In the genomic region with DNA sequence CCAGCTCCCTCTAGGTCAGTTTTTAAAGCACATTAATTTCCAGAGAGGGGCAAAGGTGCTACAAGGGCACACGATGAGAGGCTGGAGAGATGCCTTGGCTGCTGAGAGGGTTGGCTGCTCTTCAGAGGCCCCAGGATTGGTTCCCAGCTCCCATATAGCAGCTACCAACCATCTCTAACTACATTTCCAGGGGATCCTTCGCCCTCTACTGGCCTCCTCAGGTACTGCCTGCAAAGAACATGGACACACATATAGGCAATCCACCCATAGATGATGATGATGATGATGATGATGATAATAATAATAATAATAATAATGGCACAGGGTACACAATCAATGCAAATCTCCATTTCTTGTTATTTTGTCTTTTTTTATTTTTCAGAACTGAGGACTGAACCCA, we compare ENCODE assay signal across 22 mouse cellular contexts. TPM values are rescaled to one million over a fixed set of nuclear protein-coding genes. Genes with fewer than 3 reads are reported as not detected.
DNase-seq lines count a peak whose midpoint lies in the region; ATAC-seq and TF ChIP-seq lines count a peak whose summit lies in the region.
"Had no signal": no experiment of that assay in that cellular context is flagged by ENCODE, and none has a peak within 500 bp of the region (broad histone marks: within the 10 kb centered on the region; RNA-seq: fewer than 3 reads in every experiment).

No protein-coding gene starts in this region.

- H3K27me3 ChIP-seq in hindbrain, postnatal 0 days (ENCODE audit: insufficient read depth, low read length) = no peaks in the 10 kb centered on the region
- no peaks in the 10 kb centered on the region for H3K27me3 ChIP-seq in hindbrain, embryonic 14.5 days (ENCODE audit: control insufficient read depth, insufficient read depth, low read length)
- no peaks in the 10 kb centered on the region for H3K27me3 ChIP-seq in lung, postnatal 0 days (replicated peaks; ENCODE audit: insufficient read depth, low read length)
- H3K27me3 ChIP-seq: limb, embryonic 13.5 days had no signal

- 60% methylated on average over 2 of the region's 2 CpGs for WGBS in hindbrain, postnatal 0 days
- 68% methylated on average over 2 of the region's 2 CpGs for WGBS in hindbrain, embryonic 14.5 days
- WGBS in lung, postnatal 0 days = 65% methylated on average over 2 of the region's 2 CpGs

- ATAC-seq in hindbrain, postnatal 0 days = no peak
- no peak for ATAC-seq in hindbrain, embryonic 14.5 days (ENCODE audit: low FRiP score)
- ATAC-seq in lung, postnatal 0 days = no peak
- ATAC-seq in erythroblast, adult 5-6 weeks (replicated peaks; ENCODE audit: low FRiP score, poor library complexity, severe bottlenecking) = 0 out of 2 replicates have a peak, but pooled peaks have one; percentile 50
- ATAC-seq: inflammation-experienced regulatory T-cells, adult 6 months had no signal

- 0 out of 2 replicates have a peak, but pooled peaks have one; percentile 20 for TF ChIP-seq CTCF in hindbrain, postnatal 0 days (IDR thresholded peaks at IDR 0.05; ENCODE audit: low read depth)
- peak; percentile 39 for TF ChIP-seq CTCF in lung, postnatal 0 days (IDR thresholded peaks at IDR 0.05)

- no peak overlapping the region for H3K27ac ChIP-seq in hindbrain, postnatal 0 days
- H3K27ac ChIP-seq in hindbrain, embryonic 14.5 days = no peak overlapping the region
- no peak overlapping the region for H3K27ac ChIP-seq in lung, postnatal 0 days (ENCODE audit: low read length)
- H3K27ac ChIP-seq: limb, embryonic 13.5 days had no signal

- H3K36me3 ChIP-seq in hindbrain, postnatal 0 days (ENCODE audit: insufficient read depth, low read length) = no peaks in the 10 kb centered on the region
- no peaks in the 10 kb centered on the region for H3K36me3 ChIP-seq in hindbrain, embryonic 14.5 days (replicated peaks; ENCODE audit: control insufficient read depth, insufficient read depth)
- H3K36me3 ChIP-seq in lung, postnatal 0 days (ENCODE audit: insufficient read depth, low read length) = no peaks in the 10 kb centered on the region

- no peak overlapping the region for H3K9ac ChIP-seq in hindbrain, postnatal 0 days (replicated peaks; ENCODE audit: low read length)
- H3K9ac ChIP-seq in hindbrain, embryonic 14.5 days = no peak overlapping the region
- no peak overlapping the region for H3K9ac ChIP-seq in lung, postnatal 0 days (replicated peaks; ENCODE audit: low read depth)
- H3K9ac ChIP-seq: limb, embryonic 13.5 days had no signal

- no peak overlapping the region for H3K4me3 ChIP-seq in hindbrain, postnatal 0 days (ENCODE audit: low read length)
- no peak overlapping the region for H3K4me3 ChIP-seq in hindbrain, embryonic 14.5 days (replicated peaks; ENCODE audit: low read length)
- H3K4me3 ChIP-seq in lung, postnatal 0 days (ENCODE audit: low read depth, low read length) = no peak overlapping the region
- H3K4me3 ChIP-seq: limb, embryonic 13.5 days had no signal

- H3K4me2 ChIP-seq in hindbrain, postnatal 0 days (ENCODE audit: low read depth, low read length) = no peak overlapping the region
- H3K4me2 ChIP-seq in hindbrain, embryonic 14.5 days (replicated peaks) = no peak overlapping the region
- H3K4me2 ChIP-seq in lung, postnatal 0 days (replicated peaks; ENCODE audit: low read depth, low read length) = no peak overlapping the region
- H3K4me2 ChIP-seq: limb, embryonic 13.5 days had no signal

- DNase-seq in hindbrain, postnatal 0 days (ENCODE audit: low spot score) = no peak
- DNase-seq in hindbrain, embryonic 14.5 days (ENCODE audit: low spot score) = no peak
- no peak for DNase-seq in lung, postnatal 0 days (ENCODE audit: low spot score)
- no peak for DNase-seq in lung, postnatal 25 days (ENCODE audit: low spot score)
- DNase-seq in ES-CJ7 (ENCODE audit: low read depth, low spot score) = peak; percentile 42
- DNase-seq in heart, adult 8-10 months (ENCODE audit: low spot score) = no peak
- no peak for DNase-seq in cerebellum, postnatal 14 days
- DNase-seq: adrenal gland, adult 8-10 months; cerebellum, adult 11 months; cerebellum, postnatal 10 days; heart, adult 11 months; kidney, adult 9 months; kidney, postnatal 4 days; lung, postnatal 36 days; right cerebral cortex, adult 18-20 months; thymus, postnatal 25 days had no signal

- no peaks in the 10 kb centered on the region for H3K9me3 ChIP-seq in hindbrain, postnatal 0 days (ENCODE audit: low read length)
- no peaks in the 10 kb centered on the region for H3K9me3 ChIP-seq in hindbrain, embryonic 14.5 days (ENCODE audit: control insufficient read depth, low read length)
- H3K9me3 ChIP-seq in lung, postnatal 0 days (ENCODE audit: low read length) = no peaks in the 10 kb centered on the region

- TF ChIP-seq EP300 in lung, postnatal 0 days (IDR thresholded peaks at IDR 0.05) = no peak

- peaks cover 10% of the 10 kb centered on the region for H3K4me1 ChIP-seq in hindbrain, postnatal 0 days (ENCODE audit: insufficient read depth, low read length)
- H3K4me1 ChIP-seq in hindbrain, embryonic 14.5 days (replicated peaks; ENCODE audit: control insufficient read depth, insufficient read depth, low read length) = peaks cover 6% of the 10 kb centered on the region; the same call in 1 of the 2 replicates
- peaks cover 7% of the 10 kb centered on the region; the same call in 1 of the 2 replicates for H3K4me1 ChIP-seq in lung, postnatal 0 days (ENCODE audit: insufficient read depth, low read depth, low read length)

RNA-seq across cellular contexts. Expression of a gene that starts 15.3 kb away (rescaled TPM):
- total RNA-seq in hindbrain, postnatal 0 days (2014; rRNA removed) = 31.7 and 34.5 TPM in 2 replicates
- polyA plus RNA-seq in hindbrain, postnatal 0 days (2015; fragmentation: Nextera tagmentation; extraction: Ambion mirVana) = 6.0 and 6.5 TPM in 2 replicates
- 8.2 and 9.2 TPM in 2 replicates for polyA plus RNA-seq in hindbrain, embryonic 14.5 days (2014; fragmentation: Nextera tagmentation; extraction: Ambion mirVana)
- 19.6 and 20.8 TPM in 2 replicates for polyA plus RNA-seq in lung, postnatal 0 days (2015; fragmentation: Nextera tagmentation; extraction: Ambion mirVana)
- not detected in 2 replicates for total RNA-seq in erythroblast, adult 5-6 weeks (2015; ENCODE audit: low replicate concordance)
- total RNA-seq in erythroblast, adult 5-6 weeks (2017; ENCODE audit: low replicate concordance) = not detected in 2 replicates
- total RNA-seq in heart, adult 8-10 months (2022) = 1 to 10 TPM; 1.5 to 2.5 (median 2.2) TPM
- polyA plus RNA-seq: inflammation-experienced regulatory T-cells, adult 6 months had no signal

RNA-seq across cellular contexts. Expression of a gene that starts 40.2 kb away (rescaled TPM):
- total RNA-seq in hindbrain, postnatal 0 days (2014; rRNA removed) = 2.0 TPM in 1 of 2 replicates, not detected in the other
- polyA plus RNA-seq in hindbrain, postnatal 0 days (2015; fragmentation: Nextera tagmentation; extraction: Ambion mirVana) = 5.2 TPM in 2 replicates
- 3.7 and 4.3 TPM in 2 replicates for polyA plus RNA-seq in hindbrain, embryonic 14.5 days (2014; fragmentation: Nextera tagmentation; extraction: Ambion mirVana)
- polyA plus RNA-seq in lung, postnatal 0 days (2015; fragmentation: Nextera tagmentation; extraction: Ambion mirVana) = 8.0 and 11.4 TPM in 2 replicates
- not detected in 2 replicates for total RNA-seq in erythroblast, adult 5-6 weeks (2015; ENCODE audit: low replicate concordance)
- not detected in 2 replicates for total RNA-seq in erythroblast, adult 5-6 weeks (2017; ENCODE audit: low replicate concordance)
- total RNA-seq in heart, adult 8-10 months (2022) = under 1 TPM in 3 of 4 experiments, not detected in 1; 0.34 to 0.65 (median 0.60) TPM
- polyA plus RNA-seq: inflammation-experienced regulatory T-cells, adult 6 months had no signal

RNA-seq across cellular contexts. Expression of a gene that starts 44.1 kb away (rescaled TPM):
- total RNA-seq in hindbrain, postnatal 0 days (2014; rRNA removed) = 0.65 TPM in 1 of 2 replicates, not detected in the other
- 0.24 and 0.32 TPM in 2 replicates for polyA plus RNA-seq in hindbrain, postnatal 0 days (2015; fragmentation: Nextera tagmentation; extraction: Ambion mirVana)
- polyA plus RNA-seq in hindbrain, embryonic 14.5 days (2014; fragmentation: Nextera tagmentation; extraction: Ambion mirVana) = 0.16 TPM in 1 of 2 replicates, not detected in the other
- 0.04 and 0.05 TPM in 2 replicates for polyA plus RNA-seq in lung, postnatal 0 days (2015; fragmentation: Nextera tagmentation; extraction: Ambion mirVana)
- not detected in 2 replicates for total RNA-seq in erythroblast, adult 5-6 weeks (2015; ENCODE audit: low replicate concordance)
- not detected in 2 replicates for total RNA-seq in erythroblast, adult 5-6 weeks (2017; ENCODE audit: low replicate concordance)
- total RNA-seq in heart, adult 8-10 months (2022) = not detected
- total RNA-seq: adrenal gland, adult 8-10 months; gastrocnemius, adult 8-10 months; layer of hippocampus, postnatal 10 days had no signal
- polyA plus RNA-seq: C2C12 had no signal
